Mouse (Mus musculus): ENCODE measurements at regions not wholly inside any gene's neighbourhood (a gene's known extent, or its start where the extent isn't known, plus 50 kb on each side); places are given as distances from the start of the nearest gene placed in this dataset.

- H3K27me3 ChIP-seq (ENCODE audit: control insufficient read depth, insufficient read depth, low read length, poor library complexity, severe bottlenecking), result no peaks in the 10 kb centered on the region
- no peaks in the 10 kb centered on the region for H3K36me3 ChIP-seq (ENCODE audit: control insufficient read depth, insufficient read depth, low read length, poor library complexity, severe bottlenecking)
These were observed 456.2 kb upstream of the Slc30a5 start for GRCm38 (mm10) chr13:101289407-101289806.

DNA sequence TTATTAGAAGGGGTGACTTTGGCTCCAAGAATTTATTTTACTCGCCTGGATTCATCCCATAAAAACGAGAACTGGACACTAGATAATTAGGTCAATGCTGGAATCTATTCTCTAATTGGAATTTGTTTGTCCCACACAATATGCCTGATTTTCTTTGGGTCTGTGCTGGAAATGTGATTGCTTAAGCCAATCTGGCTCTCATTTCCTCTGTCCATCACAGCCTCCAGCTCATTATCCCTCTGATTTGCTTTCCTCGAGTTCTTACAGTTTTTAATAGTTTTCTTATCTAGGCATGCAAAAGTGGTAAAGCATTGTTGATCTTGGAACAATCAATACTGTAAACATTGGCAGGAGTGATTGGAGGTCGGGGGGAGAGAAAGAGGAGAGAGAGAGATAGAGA, 453.9 kb upstream of the Slc30a5 start:
- Histone ChIP-seq H3K27me3 (ENCODE audit: control insufficient read depth, insufficient read depth, low read length, poor library complexity, severe bottlenecking) (no peaks in the 10 kb centered on the region), H3K36me3 (ENCODE audit: control insufficient read depth, insufficient read depth, low read length, poor library complexity, severe bottlenecking) (no peaks in the 10 kb centered on the region)
- no peak for DNase-seq (ENCODE audit: low read depth, low spot score)

More at GRCm38 (mm10) chr13:101289407-101289806, 456.2 kb upstream of the Slc30a5 start:
- DNase-seq (ENCODE audit: low read depth, low spot score), result no peak

- Histone ChIP-seq H3K36me3 (ENCODE audit: control insufficient read depth, insufficient read depth, low read length, poor library complexity, severe bottlenecking) (no peaks in the 10 kb centered on the region), H3K27me3 (ENCODE audit: control insufficient read depth, insufficient read depth, low read length, poor library complexity, severe bottlenecking) (no peaks in the 10 kb centered on the region)
- DNase-seq (ENCODE audit: low read depth, low spot score), result no peak
These were observed 453.0 kb upstream of the Slc30a5 start for GRCm38 (mm10) chr13:101286029-101286917.

- no peaks in the 10 kb centered on the region for H3K36me3 ChIP-seq (ENCODE audit: control insufficient read depth, insufficient read depth, low read length, poor library complexity, severe bottlenecking)
- DNase-seq (ENCODE audit: low read depth, low spot score), result no peak
- no peaks in the 10 kb centered on the region for H3K27me3 ChIP-seq (ENCODE audit: control insufficient read depth, insufficient read depth, low read length, poor library complexity, severe bottlenecking)
These were observed 444.9 kb upstream of the Slc30a5 start for GRCm38 (mm10) chr13:101278127-101278526.

- DNase-seq (ENCODE audit: low read depth, low spot score), result no peak
- Histone ChIP-seq H3K36me3 (ENCODE audit: control insufficient read depth, insufficient read depth, low read length, poor library complexity, severe bottlenecking) (no peaks in the 10 kb centered on the region), H3K27me3 (ENCODE audit: control insufficient read depth, insufficient read depth, low read length, poor library complexity, severe bottlenecking) (no peaks in the 10 kb centered on the region)
These were observed 443.5 kb upstream of the Slc30a5 start for GRCm38 (mm10) chr13:101276766-101277165.

GRCm38 (mm10) chr13:101274470-101275141, 441.4 kb upstream of the Slc30a5 start:
- H3K27me3 ChIP-seq (ENCODE audit: control insufficient read depth, insufficient read depth, low read length, poor library complexity, severe bottlenecking), result no peaks in the 10 kb centered on the region
- DNase-seq (ENCODE audit: low read depth, low spot score), result no peak
- no peaks in the 10 kb centered on the region for H3K36me3 ChIP-seq (ENCODE audit: control insufficient read depth, insufficient read depth, low read length, poor library complexity, severe bottlenecking)

GRCm38 (mm10) chr13:101273321-101273720, 440.1 kb upstream of the Slc30a5 start:
- DNase-seq (ENCODE audit: low read depth, low spot score), result no peak

GRCm38 (mm10) chr13:101253698-101254468, 420.7 kb upstream of the Slc30a5 start:
- no peaks in the 10 kb centered on the region for H3K27me3 ChIP-seq (ENCODE audit: control insufficient read depth, insufficient read depth, low read length, poor library complexity, severe bottlenecking)
- H3K36me3 ChIP-seq (ENCODE audit: control insufficient read depth, insufficient read depth, low read length, poor library complexity, severe bottlenecking), result no peaks in the 10 kb centered on the region
- DNase-seq (ENCODE audit: low read depth, low spot score), result no peak

More at GRCm38 (mm10) chr13:101273321-101273720, 440.1 kb upstream of the Slc30a5 start:
- H3K36me3 ChIP-seq (ENCODE audit: control insufficient read depth, insufficient read depth, low read length, poor library complexity, severe bottlenecking), result no peaks in the 10 kb centered on the region
- no peaks in the 10 kb centered on the region for H3K27me3 ChIP-seq (ENCODE audit: control insufficient read depth, insufficient read depth, low read length, poor library complexity, severe bottlenecking)

GRCm38 (mm10) chr13:101249369-101249768, 416.1 kb upstream of the Slc30a5 start:
- DNase-seq (ENCODE audit: low read depth, low spot score), result no peak
- Histone ChIP-seq H3K36me3 (ENCODE audit: control insufficient read depth, insufficient read depth, low read length, poor library complexity, severe bottlenecking) (no peaks in the 10 kb centered on the region), H3K27me3 (ENCODE audit: control insufficient read depth, insufficient read depth, low read length, poor library complexity, severe bottlenecking) (no peaks in the 10 kb centered on the region)

DNA sequence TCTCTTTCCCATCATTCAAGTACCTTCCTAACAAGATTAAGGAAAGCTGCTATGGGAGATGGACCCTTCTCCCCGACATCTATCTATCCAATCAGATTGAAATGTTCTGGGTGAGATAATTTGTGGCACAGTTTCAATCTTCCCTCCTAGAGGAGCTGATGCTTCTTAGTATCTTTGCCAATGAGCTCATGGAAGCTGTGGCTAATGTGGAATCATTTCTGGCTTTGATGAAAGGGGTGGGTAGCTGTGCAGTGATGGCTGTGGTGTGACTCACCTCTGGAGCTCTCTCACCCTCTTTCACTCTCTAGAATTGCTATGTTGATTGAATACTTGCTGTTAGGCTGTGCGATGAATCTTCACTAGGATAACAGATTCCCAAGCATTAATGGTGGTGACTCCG, 411.1 kb upstream of the Slc30a5 start:
- DNase-seq (ENCODE audit: low read depth, low spot score), result no peak
- Histone ChIP-seq H3K27me3 (ENCODE audit: control insufficient read depth, insufficient read depth, low read length, poor library complexity, severe bottlenecking) (no peaks in the 10 kb centered on the region), H3K36me3 (ENCODE audit: control insufficient read depth, insufficient read depth, low read length, poor library complexity, severe bottlenecking) (no peaks in the 10 kb centered on the region)

DNA sequence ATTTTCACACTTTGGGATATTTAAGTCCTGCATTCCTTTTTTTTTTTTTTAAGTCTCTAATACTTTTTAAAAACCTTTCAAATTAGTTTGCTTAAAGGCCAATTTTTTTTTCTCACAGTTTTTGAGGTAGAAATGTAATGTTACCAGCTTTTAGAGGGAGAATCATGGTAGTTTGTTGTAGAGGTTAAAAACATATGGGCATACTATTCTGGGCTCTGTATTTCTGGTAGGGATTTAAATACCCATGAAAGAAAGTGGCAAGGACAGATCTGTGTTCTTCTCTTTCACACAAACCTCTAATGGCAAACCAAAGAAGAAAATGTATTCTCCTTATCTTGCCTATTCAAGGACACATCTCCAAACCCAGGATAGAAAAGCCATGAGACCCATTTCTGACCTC, 405.6 kb upstream of the Slc30a5 start:
- Histone ChIP-seq H3K27me3 (ENCODE audit: control insufficient read depth, insufficient read depth, low read length, poor library complexity, severe bottlenecking) (no peaks in the 10 kb centered on the region), H3K36me3 (ENCODE audit: control insufficient read depth, insufficient read depth, low read length, poor library complexity, severe bottlenecking) (no peaks in the 10 kb centered on the region)
- no peak for DNase-seq (ENCODE audit: low read depth, low spot score)

- Histone ChIP-seq H3K27me3 (ENCODE audit: control insufficient read depth, insufficient read depth, low read length, poor library complexity, severe bottlenecking) (no peaks in the 10 kb centered on the region), H3K36me3 (ENCODE audit: control insufficient read depth, insufficient read depth, low read length, poor library complexity, severe bottlenecking) (no peaks in the 10 kb centered on the region)
- no peak for DNase-seq (ENCODE audit: low read depth, low spot score)
These were observed 403.8 kb upstream of the Slc30a5 start for GRCm38 (mm10) chr13:101237035-101237434.

GRCm38 (mm10) chr13:101235846-101236245, 402.6 kb upstream of the Slc30a5 start:
- no peaks in the 10 kb centered on the region for H3K36me3 ChIP-seq (ENCODE audit: control insufficient read depth, insufficient read depth, low read length, poor library complexity, severe bottlenecking)
- no peak for DNase-seq (ENCODE audit: low read depth, low spot score)
- H3K27me3 ChIP-seq (ENCODE audit: control insufficient read depth, insufficient read depth, low read length, poor library complexity, severe bottlenecking), result no peaks in the 10 kb centered on the region

- no peaks in the 10 kb centered on the region for H3K36me3 ChIP-seq (ENCODE audit: control insufficient read depth, insufficient read depth, low read length, poor library complexity, severe bottlenecking)
- no peak for DNase-seq (ENCODE audit: low read depth, low spot score)
- H3K27me3 ChIP-seq (ENCODE audit: control insufficient read depth, insufficient read depth, low read length, poor library complexity, severe bottlenecking), result no peaks in the 10 kb centered on the region
These were observed 401.9 kb upstream of the Slc30a5 start for GRCm38 (mm10) chr13:101235110-101235509.

DNA sequence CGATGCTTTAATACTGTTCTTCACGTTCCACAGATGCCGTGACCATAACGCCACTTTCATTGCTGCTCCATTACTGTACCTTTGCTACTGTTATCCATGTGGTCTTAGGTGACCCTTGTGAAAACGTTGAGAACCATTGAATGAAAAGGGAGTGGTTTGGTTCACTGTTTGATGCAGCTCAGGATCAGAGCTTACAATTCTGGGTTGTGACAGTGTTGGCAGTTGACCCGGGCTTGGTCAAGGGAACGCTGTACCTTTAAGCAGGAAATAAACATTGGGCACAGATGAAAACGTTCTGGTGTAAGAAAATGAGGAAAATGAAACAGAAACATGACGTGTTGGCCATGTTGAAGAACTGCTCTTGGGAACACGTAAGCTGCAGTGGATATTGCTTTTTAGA, 401.3 kb upstream of the Slc30a5 start:
- no peak for DNase-seq (ENCODE audit: low read depth, low spot score)

More for the DNA sequence above, 401.3 kb upstream of the Slc30a5 start:
- Histone ChIP-seq H3K36me3 (ENCODE audit: control insufficient read depth, insufficient read depth, low read length, poor library complexity, severe bottlenecking) (no peaks in the 10 kb centered on the region), H3K27me3 (ENCODE audit: control insufficient read depth, insufficient read depth, low read length, poor library complexity, severe bottlenecking) (no peaks in the 10 kb centered on the region)
